Mouse (Mus musculus) embryonic fibroblast, embryonic 13.5 days (primary cell): ENCODE data around the gene Ugt1a8.

Source experiments
- CTCF ChIP-seq: IDR thresholded peaks from 2 replicates; pipeline ENCODE4 v1.5.1; 2011; ENCODE audit warnings: mild to moderate bottlenecking, control low read depth, low read length, moderate library complexity, borderline replicate concordance; ENCODE audit not compliant: insufficient read depth
- POLR2A ChIP-seq: IDR thresholded peaks from 2 replicates; pipeline ENCODE4 v1.6.1; 2011; ENCODE audit warnings: low read depth, mild to moderate bottlenecking, control low read depth, low read length, moderate library complexity

DNA sequence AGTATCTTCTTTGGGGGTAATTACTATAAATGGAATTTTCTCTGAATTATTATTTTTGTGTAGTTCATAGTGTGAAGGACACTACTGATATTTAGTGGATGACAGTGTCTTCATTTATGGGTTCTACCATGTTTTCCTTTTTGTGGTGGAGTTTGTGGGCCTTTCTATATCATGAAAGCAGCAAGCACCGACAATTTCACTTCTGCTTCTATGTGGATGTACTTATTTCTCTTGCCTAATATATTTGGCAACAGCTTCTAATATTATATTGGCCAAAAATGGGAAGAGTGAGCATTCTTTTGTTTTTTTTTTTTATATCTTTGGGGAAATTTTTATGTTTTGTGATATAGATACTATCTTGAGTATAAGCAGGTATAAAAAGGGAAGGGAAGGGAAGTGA, 5.9 kb upstream of the Ugt1a8 start:
- TF ChIP-seq POLR2A: no peak
- no peak for TF ChIP-seq CTCF
